Mouse (Mus musculus) testis, postnatal 10 days (tissue): ENCODE data around the gene Rrm1.
A peak's percentile ranks its signal among the peaks of the same experiment; 100 is the strongest.
"Not testable (repeated sequence)": the region's sequence is repeated elsewhere in the genome, so short reads cannot be mapped to it uniquely, and the experiment has no call there.

ENCODE experiments used
- DNase-seq: peaks from one replicate; pipeline ENCODE4 v3.0.0; 2021; ENCODE audit warnings: low spot score

Rrm1 gene

DNA sequence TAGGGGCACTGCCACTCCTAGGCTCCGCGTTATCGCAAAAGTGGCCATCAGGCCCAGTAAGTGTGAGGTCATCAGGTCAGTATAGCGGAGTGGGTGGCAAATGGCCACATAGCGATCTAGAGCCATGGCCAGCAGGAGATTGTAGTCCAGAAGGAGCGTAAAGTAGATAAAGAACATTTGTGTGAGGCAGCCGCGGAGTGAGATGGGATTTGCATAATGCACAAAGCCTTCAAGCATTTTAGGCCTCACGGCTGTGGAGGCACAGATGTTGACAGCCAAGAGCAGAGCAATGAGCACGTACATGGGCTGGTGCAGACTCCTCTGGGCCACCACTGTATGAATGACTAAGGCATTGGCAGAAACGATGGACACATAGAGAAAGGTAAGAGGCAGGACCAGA, 35.9 kb downstream of the Rrm1 start:
- DNase-seq, result no peak

DNA sequence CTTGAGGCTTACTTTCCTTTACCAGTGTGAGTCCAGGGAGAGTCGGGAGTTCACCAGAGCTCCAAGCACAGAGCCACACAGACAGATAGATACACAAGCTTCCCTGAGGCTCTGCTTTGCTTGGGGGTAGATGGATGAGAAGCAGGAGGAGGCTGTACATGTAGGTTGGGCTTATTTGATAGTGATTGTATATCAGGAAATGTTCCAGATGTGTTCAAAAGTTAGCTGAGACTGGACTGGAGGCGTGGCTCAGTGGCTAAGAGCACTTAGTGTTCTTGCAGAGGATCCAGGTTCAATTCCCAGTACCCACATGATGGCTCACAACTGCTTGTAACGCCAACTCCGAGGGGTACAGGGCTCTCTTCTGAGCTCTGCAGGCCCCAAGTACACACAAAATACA, 36.9 kb downstream of the Rrm1 start:
- DNase-seq, result no peak

DNA sequence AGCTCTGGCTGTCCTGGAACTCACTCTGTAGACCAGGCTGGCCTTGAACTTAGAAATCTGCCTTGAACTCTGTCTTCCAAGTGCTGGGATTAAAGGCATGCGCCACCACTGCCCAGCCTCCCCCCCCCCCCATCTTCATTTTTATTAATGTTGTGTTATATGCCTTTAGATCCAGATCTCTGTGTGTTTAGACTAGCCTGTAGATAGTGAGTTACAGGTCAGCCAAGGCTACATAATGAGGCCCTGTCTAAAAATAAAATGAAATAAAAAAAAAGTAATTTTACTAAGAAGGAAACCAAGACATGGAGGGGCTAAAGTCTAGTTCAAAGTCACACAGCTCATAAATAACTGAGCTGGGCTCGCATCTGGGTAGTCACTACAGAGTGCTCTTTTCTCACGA, 37.4 kb downstream of the Rrm1 start:
- DNase-seq, result no peak

DNA sequence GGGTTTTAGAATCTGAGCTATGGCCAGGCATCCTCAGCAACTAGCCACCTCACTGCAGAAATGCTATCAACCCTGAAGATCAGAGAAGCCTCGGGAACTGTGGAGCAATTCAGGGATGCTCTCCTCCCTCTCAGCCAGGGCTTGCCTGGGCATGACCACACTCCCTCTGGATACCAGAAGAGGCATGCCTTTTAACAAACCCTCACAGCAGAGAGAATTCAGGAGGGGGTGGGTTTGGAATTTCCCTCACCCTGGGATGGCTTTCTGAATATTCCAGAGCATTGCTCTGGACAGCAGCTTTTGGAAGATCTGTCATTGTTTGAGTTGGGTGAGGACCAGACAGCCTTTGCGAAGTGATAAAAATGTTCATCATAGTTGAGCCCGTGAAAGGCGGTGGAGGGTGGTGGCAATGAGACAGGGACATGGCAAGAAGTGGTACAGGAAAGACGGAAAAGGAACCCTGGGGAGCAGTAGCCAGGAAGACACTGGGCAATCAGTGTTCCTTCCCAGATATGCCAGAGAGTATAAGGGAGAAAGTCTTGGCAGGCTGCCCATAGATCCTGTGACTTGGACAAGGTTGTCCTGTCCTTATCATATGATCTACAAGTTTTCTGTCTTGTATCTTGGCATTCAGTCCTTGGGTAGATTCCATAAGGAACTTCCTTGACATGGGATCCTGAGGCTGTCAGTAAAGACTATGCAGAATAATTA, 38.0 kb downstream of the Rrm1 start:
- DNase-seq, result peak; percentile 73

DNA sequence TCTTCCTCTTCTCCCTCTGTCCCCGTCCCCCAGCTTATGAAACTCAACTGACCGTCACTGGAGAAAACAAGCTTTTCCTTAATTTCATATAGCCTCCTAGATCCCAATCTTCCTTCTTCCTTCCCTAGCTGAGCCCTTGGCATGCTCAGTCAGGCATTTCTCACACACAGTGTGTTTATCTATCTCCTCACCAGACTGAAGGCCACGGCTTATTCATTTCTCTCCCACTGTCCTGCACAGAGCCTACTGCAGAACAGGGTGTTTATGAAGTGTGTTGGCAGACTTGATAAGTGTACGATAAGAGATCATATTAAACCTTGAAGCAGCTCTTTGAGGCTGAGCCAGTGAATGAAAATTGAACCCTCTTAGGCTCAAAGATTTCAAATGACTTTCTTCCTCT, 39.3 kb downstream of the Rrm1 start:
- DNase-seq, result no peak

GRCm38 (mm10) chr7:102481579-102481978, 40.1 kb downstream of the Rrm1 start, which contains the start of gene Olfr543:
Olfr543 (minus strand) TSS chr7:102481679.
- no peak for DNase-seq

- no peak for DNase-seq
Observed at GRCm38 (mm10) chr7:102483665-102484064, 42.2 kb downstream of the Rrm1 start.

- not testable (repeated sequence) for DNase-seq
Observed at GRCm38 (mm10) chr7:102484766-102485165, 43.3 kb downstream of the Rrm1 start.

DNA sequence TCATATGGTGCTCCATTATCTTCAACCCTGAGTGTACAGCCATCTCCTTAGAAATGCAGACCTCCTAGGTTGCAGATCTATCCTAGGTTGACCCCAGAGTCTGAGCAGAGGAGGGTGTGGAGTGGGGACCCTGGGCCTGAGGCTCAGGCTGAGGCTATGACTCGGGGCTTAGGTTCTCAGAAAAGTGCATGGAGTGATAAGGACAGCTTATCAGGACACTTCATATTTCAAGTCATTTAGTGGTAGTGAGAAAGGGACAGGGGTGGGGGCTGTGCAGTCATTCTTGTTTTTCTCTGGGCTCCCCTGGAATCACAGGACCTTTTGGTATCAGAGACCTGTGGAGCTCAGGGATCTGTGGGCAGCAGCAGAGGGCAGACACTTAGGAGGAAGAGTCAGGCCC, 44.6 kb downstream of the Rrm1 start:
- no peak for DNase-seq

- no peak for DNase-seq
Observed at GRCm38 (mm10) chr7:102488161-102488560, 46.7 kb downstream of the Rrm1 start, which contains the start of gene Olfr544. Olfr544 (minus strand) TSS chr7:102488313.

DNA sequence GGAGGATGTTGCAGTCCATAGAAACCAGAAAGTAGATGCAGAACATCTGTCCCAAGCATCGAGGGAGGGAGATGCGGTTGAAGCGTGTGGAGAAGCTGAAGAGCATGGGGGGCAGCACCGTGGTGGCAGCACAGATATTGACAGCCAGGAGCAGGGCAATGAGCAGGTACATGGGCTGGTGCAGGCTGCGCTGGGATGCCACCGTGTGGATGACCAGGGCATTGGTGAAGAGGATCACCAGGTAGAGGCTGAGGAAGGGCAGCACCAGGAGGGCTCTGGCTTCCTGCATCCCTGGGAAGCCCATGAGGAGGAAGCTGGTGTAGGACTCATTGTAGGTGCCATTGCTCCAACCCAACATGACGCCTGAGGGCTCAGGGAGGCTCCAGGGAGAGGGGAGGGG, 52.9 kb downstream of the Rrm1 start:
- not testable (repeated sequence) for DNase-seq

DNA sequence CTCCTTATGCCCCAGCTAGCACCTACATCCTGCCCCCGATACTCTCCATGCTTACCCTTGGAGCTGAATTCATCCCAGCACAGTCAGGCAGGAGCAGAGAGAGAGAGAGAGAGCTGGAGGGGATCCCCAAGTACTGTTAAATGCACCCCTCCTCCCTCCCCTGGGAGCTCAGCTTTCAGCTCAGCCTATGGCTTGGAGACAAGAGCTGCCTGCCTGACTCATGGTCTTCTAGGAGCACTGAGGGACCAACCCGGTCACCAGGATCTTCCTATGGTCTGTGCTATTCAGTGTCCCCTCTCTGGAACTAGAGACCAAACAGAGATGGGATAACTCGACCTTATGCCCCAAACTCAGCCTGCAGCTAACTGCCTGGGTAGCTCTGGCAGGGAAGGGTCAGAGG, 58.0 kb downstream of the Rrm1 start, which contains the start of gene Olfr545:
Gene Olfr545 (minus strand): TSS at position 101 of the 400 bp plus-strand sequence.
- DNase-seq, result no peak

DNA sequence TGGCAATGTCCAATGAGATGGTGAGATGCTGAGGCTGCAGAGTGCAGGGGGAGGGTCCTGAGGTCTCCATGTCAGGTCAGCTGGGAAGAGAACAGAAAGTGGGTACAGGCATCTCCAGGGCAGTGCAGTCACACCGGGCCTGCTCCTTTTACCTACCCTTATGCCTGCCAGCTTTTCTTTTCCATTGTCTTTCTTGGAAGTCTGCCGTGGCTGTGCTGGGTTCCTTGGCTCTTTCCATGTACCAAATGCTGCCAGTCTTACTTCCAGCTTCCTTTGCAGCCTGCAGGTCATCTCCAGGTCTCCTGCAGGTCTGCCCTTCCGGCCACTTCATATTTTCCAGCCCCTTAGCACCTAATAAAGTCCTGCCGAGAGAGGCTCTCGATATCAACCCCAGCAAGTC, 60.5 kb downstream of the Rrm1 start:
- DNase-seq, result no peak

DNA sequence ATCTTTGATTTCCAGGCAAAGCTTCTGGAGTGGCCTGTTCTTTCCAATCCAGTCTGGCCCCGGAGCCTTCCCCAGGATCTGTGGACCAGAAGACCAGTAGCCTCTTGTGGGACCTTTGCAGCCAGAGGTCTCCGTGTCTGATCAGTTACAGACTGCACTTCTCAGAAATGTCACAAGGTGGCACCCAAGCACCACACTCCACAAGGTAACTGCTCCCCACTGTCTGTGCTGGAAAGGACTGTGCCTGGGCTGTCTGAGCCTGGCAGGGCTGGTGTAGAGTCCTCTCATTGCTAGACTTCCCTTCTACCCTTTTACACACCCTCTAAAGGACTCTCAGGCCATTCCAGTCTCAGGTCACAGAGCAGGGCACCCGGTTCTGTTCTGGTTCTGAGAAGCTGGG, 65.4 kb downstream of the Rrm1 start:
- peak; percentile 77 for DNase-seq

- DNase-seq, result no peak
Observed at GRCm38 (mm10) chr7:102508066-102508465, 66.6 kb downstream of the Rrm1 start.

DNA sequence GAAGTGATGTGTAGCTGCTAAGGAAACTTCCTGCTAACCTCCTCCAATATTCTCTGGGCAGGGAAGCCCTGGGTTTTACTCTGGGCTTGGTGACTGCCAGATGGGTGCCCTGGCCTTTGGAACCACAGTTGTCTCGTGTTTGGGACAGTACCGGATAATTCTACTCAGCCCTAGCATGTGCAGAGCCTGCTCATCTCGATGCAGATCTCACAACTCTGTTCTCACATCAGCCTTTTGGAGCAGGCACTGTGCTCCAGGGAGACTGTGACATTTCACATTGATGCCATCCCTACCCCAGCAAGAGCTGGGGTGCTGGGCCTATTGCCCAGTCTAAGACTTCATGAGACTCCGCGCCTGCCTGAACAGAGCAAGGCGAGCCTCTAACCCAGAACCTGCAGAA, 67.2 kb downstream of the Rrm1 start:
- DNase-seq, result no peak

DNA sequence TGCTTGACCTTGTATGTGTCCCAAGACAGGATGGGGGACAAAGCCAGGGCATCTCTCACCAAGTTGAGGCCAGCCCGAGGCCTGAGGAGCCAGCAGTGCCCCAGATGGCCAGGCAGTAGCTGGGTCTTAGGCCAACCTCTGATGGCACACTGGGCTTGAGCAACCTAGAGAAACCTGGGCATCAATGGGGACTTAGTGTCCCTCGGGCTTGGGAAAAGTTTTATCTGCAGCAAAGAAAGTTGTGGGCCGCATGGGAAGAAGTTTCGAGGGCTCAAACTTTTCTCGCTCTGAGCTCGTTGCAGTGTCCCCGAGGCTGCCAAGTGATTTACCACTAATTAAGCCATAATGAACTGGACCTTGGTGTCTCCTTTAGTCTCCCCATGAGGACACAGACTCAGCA, 68.2 kb downstream of the Rrm1 start:
- DNase-seq, result no peak

DNA sequence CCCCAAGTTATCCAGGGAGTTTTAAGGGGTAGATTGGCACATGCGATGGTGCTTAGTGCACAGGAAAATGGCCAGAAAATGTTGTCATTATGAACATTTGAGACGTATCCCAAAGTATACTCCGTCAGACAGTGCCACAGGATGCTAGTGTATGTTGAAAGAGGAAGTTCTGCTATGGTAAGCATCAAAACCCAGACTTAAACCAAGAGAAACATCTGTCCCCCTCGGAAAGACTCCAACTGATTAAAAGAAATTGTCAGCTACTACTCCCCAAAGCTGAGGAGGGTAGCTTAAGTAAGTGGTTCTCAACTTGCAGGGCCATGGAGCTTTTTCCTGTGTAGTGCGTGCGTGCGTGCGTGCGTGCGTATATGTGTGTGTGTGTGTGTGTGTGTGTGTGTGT, 70.4 kb downstream of the Rrm1 start:
- no peak for DNase-seq

- peak; percentile 95 for DNase-seq
Observed at GRCm38 (mm10) chr7:102512814-102513435, 71.4 kb downstream of the Rrm1 start.

DNA sequence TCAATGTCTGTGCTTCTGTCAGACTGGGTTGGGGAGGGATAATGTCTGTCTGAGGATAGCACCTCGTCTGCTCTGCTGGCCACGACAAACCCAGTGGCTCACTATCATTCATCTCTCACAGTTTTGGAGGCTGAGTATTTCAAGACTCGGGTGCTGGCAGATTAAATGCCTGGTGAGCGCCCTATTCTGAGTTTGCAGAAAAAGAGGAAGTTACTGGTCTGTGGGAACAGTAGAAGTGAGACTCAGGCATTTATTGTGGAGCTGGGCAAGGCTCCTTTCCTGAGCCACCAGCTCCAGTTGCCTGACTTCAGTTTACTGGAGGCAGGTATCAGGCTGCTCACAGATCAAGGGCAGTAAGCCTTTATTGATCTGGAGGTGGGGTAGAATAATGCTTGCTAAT, 72.6 kb downstream of the Rrm1 start:
- DNase-seq, result no peak

GRCm38 (mm10) chr7:102516261-102517050, 75.0 kb downstream of the Rrm1 start:
- no peak for DNase-seq

DNA sequence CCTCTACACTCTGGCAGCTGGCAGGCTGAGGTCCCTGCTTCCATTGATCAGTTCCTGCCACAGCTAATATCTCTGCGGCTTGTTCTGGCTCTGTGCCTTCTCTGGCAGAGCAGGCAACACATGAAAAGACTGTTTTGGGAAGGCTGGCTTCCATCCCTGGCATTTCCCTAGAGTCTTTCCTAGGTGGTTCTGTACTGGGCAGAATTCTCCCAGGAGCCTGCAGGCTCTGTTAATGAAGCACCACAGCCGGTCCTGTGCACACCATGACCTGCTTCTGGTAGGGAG, 75.5 kb downstream of the Rrm1 start:
- no peak for DNase-seq
